Mouse (Mus musculus) intestine, postnatal 0 days (tissue): ENCODE measurements around the gene Hist2h3c1. TPM values are rescaled to one million over a fixed set of nuclear protein-coding genes. Genes with fewer than 3 reads are reported as not detected.
"Not testable (repeated sequence)": the region's sequence is repeated elsewhere in the genome, so short reads cannot be mapped to it uniquely, and the experiment has no call there.

Source experiments
- ATAC-seq: fragments of 200-750 bp; cut with Nextera tagmentation; 2 replicates; pipeline ENCODE4 v1.8.0; 2017; ENCODE audit warnings: mild to moderate bottlenecking, moderate TSS enrichment, moderate library complexity
- H3K27ac ChIP-seq: fragments of 300-500 bp; sonication (generic); 2 replicates; pipeline ENCODE4 v1.5.1; 2014; ENCODE audit warnings: mild to moderate bottlenecking, low read depth, low read length, moderate library complexity
- H3K27me3 ChIP-seq: fragments of 300-500 bp; sonication (generic); replicated peaks from 2 replicates; pipeline ENCODE4 v1.6.1; 2014; ENCODE audit warnings: low read length, mixed read lengths; ENCODE audit not compliant: control insufficient read depth, insufficient read depth
- H3K36me3 ChIP-seq: fragments of 300-500 bp; sonication (generic); 2 replicates; pipeline ENCODE4 v1.6.1; 2014; ENCODE audit warnings: mild to moderate bottlenecking, moderate library complexity; ENCODE audit not compliant: control insufficient read depth, insufficient read depth
- H3K4me1 ChIP-seq: fragments of 300-500 bp; sonication (generic); replicated peaks from 2 replicates; pipeline ENCODE4 v1.6.1; 2014; ENCODE audit warnings: antibody characterized with exemption, low read length, mixed read lengths; ENCODE audit not compliant: control insufficient read depth, insufficient read depth
- H3K4me2 ChIP-seq: fragments of 300-500 bp; sonication (generic); replicated peaks from 2 replicates; pipeline ENCODE4 v1.6.1; 2014; ENCODE audit warnings: low read depth, mild to moderate bottlenecking, moderate library complexity
- H3K4me3 ChIP-seq: fragments of 300-500 bp; sonication (generic); 2 replicates; pipeline ENCODE4 v1.5.1; 2014; ENCODE audit warnings: low read depth, low read length
- H3K9ac ChIP-seq: fragments of 300-500 bp; sonication (generic); 2 replicates; pipeline ENCODE4 v1.6.1; 2014; ENCODE audit warnings: mild to moderate bottlenecking, low read depth, low read length
- H3K9me3 ChIP-seq: fragments of 300-500 bp; sonication (generic); 2 replicates; pipeline ENCODE4 v1.6.1; 2016; ENCODE audit warnings: mixed run types; ENCODE audit not compliant: control insufficient read depth
- CTCF ChIP-seq: sonication (generic); IDR thresholded peaks from 2 replicates; pipeline ENCODE4 v1.5.1; 2016; ENCODE audit warnings: low read depth, mild to moderate bottlenecking, control low read depth, antibody characterized with exemption, moderate library complexity
- WGBS: fragments of 180-500 bp; shearing (Covaris S2); extraction: QIAGEN DNeasy Blood & Tissue Kit; methylation state at CpG from one replicate; pipeline ENCODE4 v1.1.7; 2014; 5-methylcytosine and 5-hydroxymethylcytosine counted together
- polyA plus RNA-seq: library from polyadenylated mRNA; unstranded; fragments of >200 nt; fragmentation: Nextera tagmentation; extraction: Ambion mirVana; gene quantifications from 2 replicates; pipeline ENCODE4 v1.2.1, GENCODE M21; 2015

Gene Hist2h3c1
- polyA plus RNA-seq, 1 experiment from 2014 or later: 0.42 TPM

- no peaks in the 10 kb centered on the region for H3K9me3 ChIP-seq
- peak overlapping the region; percentile 54 for H3K9ac ChIP-seq
- WGBS: under 1% methylated on average over 12 of the region's 12 CpGs
- no peak for TF ChIP-seq CTCF
- H3K36me3 ChIP-seq: no peaks in the 10 kb centered on the region
- H3K4me2 ChIP-seq: peak overlapping the region; percentile 70
- H3K27ac ChIP-seq: peak overlapping the region; percentile 54; the same call in 1 of the 2 replicates
- peak overlapping the region; percentile 41 for H3K4me3 ChIP-seq
- peaks cover 9% of the 10 kb centered on the region for H3K4me1 ChIP-seq
- H3K27me3 ChIP-seq: no peaks in the 10 kb centered on the region
- ATAC-seq: no peak
Measured at GRCm38 (mm10) chr3:96237904-96238511, 8.5 kb upstream of the Hist2h3c1 start.

GRCm38 (mm10) chr3:96238954-96239793, 7.3 kb upstream of the Hist2h3c1 start, which contains the start of gene Hist2h3c2:
Hist2h3c2 (minus strand) TSS chr3:96239127.
- 1% methylated on average over 10 of the region's 68 CpGs for WGBS
- not testable (repeated sequence) for H3K27me3 ChIP-seq, H3K9me3 ChIP-seq, H3K36me3 ChIP-seq
- Histone ChIP-seq H3K9ac (peak within 1 kb of the TSS; percentile 54), H3K4me1 (peaks cover 17% of the 10 kb centered on the region), H3K27ac (peak within 1 kb of the TSS; percentile 41), H3K4me3 (peak within 1 kb of the TSS; percentile 41), H3K4me2 (peak within 1 kb of the TSS; percentile 70)
- ATAC-seq: peak; percentile 87

- not testable (repeated sequence) for H3K36me3 ChIP-seq, H3K27me3 ChIP-seq, H3K9me3 ChIP-seq, H3K9ac ChIP-seq
- Histone ChIP-seq H3K4me3 (peak within 1 kb of the TSS; percentile 29), H3K4me1 (peaks cover 21% of the 10 kb centered on the region), H3K4me2 (peak within 1 kb of the TSS; percentile 55), H3K27ac (peak within 1 kb of the TSS; percentile 35; the same call in 1 of the 2 replicates)
- ATAC-seq: peak; percentile 80
- WGBS: 4% methylated on average over 30 of the region's 85 CpGs
Measured at GRCm38 (mm10) chr3:96239949-96240798, 6.3 kb upstream of the Hist2h3c1 start, which contains the start of gene Hist2h2aa2. Hist2h2aa2 (minus strand) TSS chr3:96240276.

DNA sequence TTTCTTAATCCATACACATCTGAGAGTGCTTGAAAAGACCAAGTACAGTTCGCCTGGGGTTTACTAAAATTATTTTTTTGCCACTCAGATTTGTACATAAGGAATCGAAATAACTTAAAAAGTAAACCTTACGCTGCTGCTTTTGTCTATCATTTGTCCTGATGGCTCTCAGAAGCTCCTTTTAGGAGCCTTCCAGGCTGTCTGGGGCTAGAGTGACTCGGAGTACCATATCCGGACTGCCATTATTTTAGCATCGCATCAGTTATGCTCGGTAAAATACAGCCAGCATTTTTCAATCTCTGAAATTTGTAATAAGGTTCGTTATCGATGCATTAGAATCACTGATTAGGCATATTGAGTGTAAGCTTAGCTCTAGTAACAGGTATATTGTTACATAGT, 5.7 kb upstream of the Hist2h3c1 start:
- WGBS: 78% methylated on average over 9 of the region's 9 CpGs

GRCm38 (mm10) chr3:96243921-96244572, 2.4 kb upstream of the Hist2h3c1 start:
- H3K36me3 ChIP-seq: no peaks in the 10 kb centered on the region
- no peak overlapping the region; the same call in 1 of the 2 replicates for H3K27ac ChIP-seq
- peaks cover 12% of the 10 kb centered on the region for H3K4me1 ChIP-seq
- H3K27me3 ChIP-seq: no peaks in the 10 kb centered on the region
- H3K9me3 ChIP-seq: no peaks in the 10 kb centered on the region
- H3K4me3 ChIP-seq: no peak overlapping the region
- no peak overlapping the region for H3K9ac ChIP-seq
- peak overlapping the region; percentile 78 for H3K4me2 ChIP-seq
- TF ChIP-seq CTCF: no peak
- ATAC-seq: no peak
- 47% methylated on average over 7 of the region's 7 CpGs for WGBS

More for the DNA sequence above, 5.7 kb upstream of the Hist2h3c1 start:
- H3K27me3 ChIP-seq: no peaks in the 10 kb centered on the region
- H3K4me1 ChIP-seq: peaks cover 21% of the 10 kb centered on the region
- H3K4me2 ChIP-seq: peak overlapping the region; percentile 55
- no peak overlapping the region; the same call in 1 of the 2 replicates for H3K9ac ChIP-seq
- H3K27ac ChIP-seq: 0 out of 2 replicates have a peak overlapping the region, but pooled peaks have one; percentile 35
- peak overlapping the region; percentile 29 for H3K4me3 ChIP-seq
- TF ChIP-seq CTCF: no peak
- H3K9me3 ChIP-seq: no peaks in the 10 kb centered on the region
- H3K36me3 ChIP-seq: no peaks in the 10 kb centered on the region
- ATAC-seq: no peak

DNA sequence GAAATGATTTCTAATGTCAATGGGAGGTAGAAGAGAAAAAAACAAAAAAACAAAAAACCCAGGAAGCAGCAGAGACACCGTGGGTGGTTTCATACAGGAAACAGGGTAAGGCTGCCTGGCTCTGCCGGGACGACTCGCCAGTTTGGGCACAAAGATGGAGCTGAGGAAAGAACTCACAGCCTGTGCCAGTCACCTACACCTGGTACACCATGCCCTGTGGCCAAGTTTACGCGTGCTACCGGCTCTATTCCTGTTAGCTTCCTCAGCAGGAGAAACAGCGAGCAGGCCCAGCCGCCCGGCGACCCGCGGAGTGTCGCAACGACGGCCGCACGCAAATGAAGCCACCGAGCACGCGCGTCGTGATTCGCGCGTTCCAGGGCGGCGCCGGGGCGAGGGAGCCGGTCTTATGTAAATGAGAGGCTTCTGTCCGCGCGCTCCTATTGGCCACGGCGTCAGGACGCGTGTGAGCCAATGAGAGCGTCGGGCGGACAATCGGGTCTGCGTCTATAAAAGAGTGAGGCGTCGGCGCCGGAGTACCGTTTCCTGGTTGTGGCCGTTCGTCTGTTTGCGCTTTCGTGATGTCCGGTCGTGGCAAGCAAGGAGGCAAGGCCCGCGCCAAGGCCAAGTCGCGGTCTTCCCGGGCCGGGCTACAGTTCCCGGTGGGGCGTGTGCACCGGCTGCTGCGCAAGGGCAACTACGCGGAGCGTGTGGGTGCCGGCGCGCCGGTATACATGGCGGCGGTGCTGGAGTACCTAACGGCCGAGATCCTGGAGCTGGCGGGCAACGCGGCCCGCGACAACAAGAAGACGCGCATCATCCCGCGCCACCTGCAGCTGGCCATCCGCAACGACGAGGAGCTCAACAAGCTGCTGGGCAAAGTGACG, 1.2 kb upstream of the Hist2h3c1 start, which contains the start of gene Hist2h2aa1:
Gene Hist2h2aa1, plus strand, starts transcription at position 495 of the 884 bp plus-strand sequence.
- Histone ChIP-seq H3K9ac (peak within 1 kb of the TSS; percentile 62), H3K4me1 (peaks cover 12% of the 10 kb centered on the region), H3K27ac (peak within 1 kb of the TSS; percentile 87), H3K4me2 (peak within 1 kb of the TSS; percentile 78), H3K4me3 (peak within 1 kb of the TSS; percentile 43)
- H3K9me3 ChIP-seq, H3K27me3 ChIP-seq, H3K36me3 ChIP-seq: not testable (repeated sequence)
- peak; percentile 84 for ATAC-seq
- under 1% methylated on average over 21 of the region's 88 CpGs for WGBS

DNA sequence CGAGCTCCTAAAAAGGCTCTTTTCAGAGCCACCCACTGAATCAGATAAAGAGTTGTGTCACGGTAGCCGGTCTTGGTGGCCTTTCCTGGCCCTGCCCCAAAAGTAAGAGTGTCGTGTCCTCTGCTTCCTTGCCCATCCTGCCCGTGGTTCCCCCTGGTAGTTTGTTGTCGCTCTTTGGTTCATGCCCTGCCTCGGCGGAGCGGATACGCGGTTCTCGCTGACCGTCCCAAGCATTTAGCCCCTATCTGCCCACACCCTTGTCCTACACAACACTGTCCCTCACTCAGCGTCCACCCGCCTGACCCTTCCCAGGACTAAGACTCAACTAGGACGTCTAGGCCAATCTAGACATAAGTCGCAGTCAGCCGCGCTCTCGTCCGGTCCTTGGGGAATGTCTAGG, 467 bp upstream of the Hist2h3c1 start:
- Histone ChIP-seq H3K4me2 (0 out of 2 replicates have a peak overlapping the region, but pooled peaks have one; percentile 41), H3K4me3 (0 out of 2 replicates have a peak overlapping the region, but pooled peaks have one; percentile 23), H3K4me1 (peaks cover 12% of the 10 kb centered on the region)
- not testable (repeated sequence) for H3K36me3 ChIP-seq, H3K9ac ChIP-seq, ATAC-seq, H3K27me3 ChIP-seq, H3K9me3 ChIP-seq, H3K27ac ChIP-seq
- WGBS: 2% methylated on average over 10 of the region's 21 CpGs
